Mouse (Mus musculus) megakaryocyte progenitor cell, adult 5-6 weeks (primary cell): ENCODE results near the gene Krt12. TPM values are rescaled to one million over a fixed set of nuclear protein-coding genes. Genes with fewer than 3 reads are reported as not detected.
A peak's percentile ranks its signal among the peaks of the same experiment; 100 is the strongest.

ENCODE experiments used
- ATAC-seq: replicated peaks from 2 replicates; pipeline ENCODE4 v1.8.0; 2016; ENCODE audit warnings: mild to moderate bottlenecking, moderate TSS enrichment, inconsistent platforms; ENCODE audit not compliant: poor library complexity
- total RNA-seq, 2 experiments: library from RNA; stranded (forward) in 1 of 2; stranded (reverse) in 1 of 2; fragments of 157-497, 149-512 nt in 1 of 2; fragments of 200-1000 nt in 1 of 2; gene quantifications; 2 replicates each; pipeline versions ENCODE4 v1.2.3 to v1.2.4; 2015 to 2017

The Krt12 gene
- total RNA-seq (2015): not detected in 2 replicates
- not detected in 2 replicates for total RNA-seq (2017)

DNA sequence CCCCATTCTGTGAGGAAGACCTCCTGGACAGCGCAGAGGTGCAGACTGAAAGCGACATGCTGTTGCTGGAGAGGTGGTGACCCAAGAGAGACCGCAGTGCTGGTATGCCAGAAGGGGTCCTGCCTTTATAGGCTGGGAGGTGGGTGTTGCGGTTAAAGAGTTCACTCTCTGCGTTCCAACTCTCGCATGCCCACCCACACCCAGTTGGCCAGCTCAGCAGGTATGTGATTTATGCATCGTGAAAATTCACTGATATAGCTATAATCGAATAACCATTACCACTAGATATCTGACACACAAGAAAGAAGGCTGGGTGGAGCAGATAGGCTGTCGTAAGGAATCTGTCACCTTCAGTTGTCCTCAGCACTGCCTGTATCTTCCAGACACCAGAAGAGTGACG is at the start of gene Krt12:
Gene Krt12, minus strand, starts transcription at position 101 of the 400 bp plus-strand sequence.
- ATAC-seq: no peak

DNA sequence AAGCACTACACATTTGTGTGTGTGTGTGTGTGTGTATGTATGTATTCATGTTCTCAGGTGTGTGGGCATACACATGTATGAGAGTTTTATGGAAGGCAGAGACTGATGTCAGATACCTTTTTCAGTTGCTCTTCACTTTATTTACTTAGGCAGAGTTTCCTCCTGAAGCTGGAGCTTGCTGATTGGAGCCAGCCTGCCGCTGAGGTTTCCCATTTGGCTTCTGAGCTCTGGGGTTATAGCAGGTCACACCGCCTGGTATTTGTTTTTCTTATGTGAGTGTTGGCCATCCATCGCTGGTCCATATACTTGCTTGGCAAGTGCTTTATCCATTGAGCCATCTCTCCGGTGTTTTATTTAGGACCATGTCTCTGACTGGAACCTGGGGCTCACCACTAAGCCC is 47.2 kb upstream of the Krt12 start:
- ATAC-seq: no peak

DNA sequence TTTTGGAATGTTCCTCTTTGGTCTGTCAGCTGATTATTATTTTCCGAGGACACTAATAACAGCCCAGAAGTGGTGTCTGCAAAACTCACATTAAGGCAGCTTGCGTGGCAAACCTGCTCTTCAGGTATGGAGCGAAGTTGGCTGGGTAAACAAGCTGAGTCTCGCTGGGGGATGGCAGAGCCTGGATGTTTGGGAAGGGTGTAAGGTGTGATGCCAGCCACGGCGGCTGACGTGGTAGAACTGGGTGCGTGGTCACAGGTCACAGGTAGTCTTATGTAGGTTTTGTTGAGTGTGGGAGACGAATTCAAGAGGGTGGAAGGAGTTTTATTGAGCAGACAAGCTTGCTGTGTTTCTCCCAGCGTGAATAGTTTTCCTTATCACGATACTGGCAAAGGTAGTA is 46.5 kb upstream of the Krt12 start:
- no peak for ATAC-seq

- ATAC-seq: no peak
These were observed 44.3 kb upstream of the Krt12 start for GRCm38 (mm10) chr11:99466316-99466715.

DNA sequence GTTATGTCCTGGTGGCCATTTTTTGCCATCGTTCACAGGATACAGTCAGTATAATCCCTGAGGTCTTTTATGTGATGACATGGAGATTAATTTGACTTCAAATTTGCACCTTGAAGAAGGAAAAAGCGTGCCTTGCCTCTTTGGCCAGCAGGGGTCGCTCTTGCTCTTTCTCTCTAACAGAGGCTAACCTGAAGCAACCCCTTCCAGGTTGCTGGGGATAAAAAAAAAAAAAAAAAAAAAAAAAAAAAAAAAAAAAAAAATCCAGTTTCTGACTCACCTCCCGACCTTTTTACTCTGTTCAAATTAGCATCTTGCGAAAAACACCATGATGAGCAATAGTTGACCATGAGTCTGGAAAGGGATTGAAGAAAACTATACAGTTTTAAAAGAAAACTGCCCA is 42.8 kb upstream of the Krt12 start:
- ATAC-seq: peak; percentile 88

DNA sequence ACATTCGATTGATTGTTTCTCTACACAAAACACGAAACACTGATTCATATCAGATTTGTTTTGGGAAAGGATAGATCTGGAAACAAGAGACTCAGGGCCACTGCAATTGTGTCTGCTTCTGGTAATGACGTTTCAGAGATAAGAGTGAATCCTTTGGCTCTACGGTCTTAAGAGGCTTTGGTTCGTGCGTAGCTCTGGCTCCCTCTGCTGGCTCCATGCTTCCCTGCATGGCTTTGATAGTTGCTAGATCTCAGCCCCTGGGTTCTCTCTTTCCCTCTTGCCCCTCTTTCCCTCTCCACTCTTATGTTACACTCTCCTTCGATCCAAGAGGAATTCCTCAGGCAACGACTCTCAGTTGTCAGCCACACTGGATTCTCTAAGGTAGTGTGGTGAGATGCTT is 41.1 kb upstream of the Krt12 start:
- ATAC-seq: peak; percentile 89

- ATAC-seq: no peak
These were observed 39.7 kb upstream of the Krt12 start for GRCm38 (mm10) chr11:99461736-99462135.

GRCm38 (mm10) chr11:99458887-99459286 is 36.8 kb upstream of the Krt12 start:
- no peak for ATAC-seq

- ATAC-seq: no peak
These were observed 32.7 kb upstream of the Krt12 start for GRCm38 (mm10) chr11:99454759-99455158.

DNA sequence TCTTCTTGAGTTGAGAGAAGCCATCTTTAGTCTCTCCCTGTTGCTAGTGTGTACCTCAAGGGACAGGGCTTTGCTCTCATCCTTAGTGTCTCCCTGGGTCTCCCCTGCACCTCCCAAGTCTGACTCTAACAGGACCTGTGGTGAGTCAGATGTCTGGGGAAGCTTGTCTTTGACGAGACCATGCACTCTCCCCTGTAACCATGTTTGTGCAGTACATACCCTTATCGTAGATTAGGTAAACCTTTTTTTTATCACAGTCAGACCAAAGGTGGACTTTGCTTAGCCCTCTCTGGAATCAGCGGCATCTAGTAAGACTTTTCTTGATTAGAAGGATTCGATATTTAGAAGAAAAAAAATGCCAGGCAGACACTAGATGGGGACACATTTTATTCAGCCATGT is 32.0 kb upstream of the Krt12 start:
- ATAC-seq: no peak

DNA sequence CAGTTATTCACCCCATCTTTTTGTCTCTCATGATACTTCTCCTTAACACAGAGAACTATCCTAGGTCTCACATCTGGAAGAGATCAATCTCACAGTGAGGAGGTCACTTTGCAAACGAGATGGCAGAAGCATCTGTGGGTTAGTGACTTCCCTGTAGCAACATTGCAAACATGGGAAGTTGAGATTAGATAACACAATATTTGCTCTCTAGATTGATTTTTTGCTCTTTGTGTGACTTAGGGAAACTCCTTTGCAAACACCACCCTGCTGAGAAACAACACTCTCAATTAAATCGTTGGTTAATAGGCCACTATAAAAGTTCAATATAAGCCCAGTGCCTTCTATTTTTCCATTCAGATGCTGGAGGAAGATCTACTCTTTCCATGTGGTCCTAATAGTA is 26.7 kb upstream of the Krt12 start:
- ATAC-seq: no peak

- no peak for ATAC-seq
These were observed 19.2 kb upstream of the Krt12 start for GRCm38 (mm10) chr11:99441220-99441619.

DNA sequence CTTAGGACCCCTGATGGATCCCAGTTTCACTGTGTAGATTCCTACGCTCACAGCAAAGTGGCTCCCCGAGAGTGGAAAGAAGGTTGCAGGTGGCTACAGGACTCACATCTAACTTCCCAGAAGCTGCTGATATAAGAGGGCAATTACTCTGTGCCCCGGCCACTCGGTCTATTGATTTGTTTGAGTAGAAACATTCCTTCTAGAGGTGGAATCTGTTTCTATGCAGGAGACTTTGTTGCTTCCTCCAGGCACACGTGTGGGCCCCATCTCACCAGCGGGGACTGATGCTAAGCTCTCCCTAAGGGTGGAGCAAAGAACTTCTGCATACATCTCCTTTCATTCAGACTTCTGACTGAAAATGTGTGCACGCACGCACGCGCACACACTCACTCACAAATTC is 17.4 kb upstream of the Krt12 start:
- no peak for ATAC-seq

DNA sequence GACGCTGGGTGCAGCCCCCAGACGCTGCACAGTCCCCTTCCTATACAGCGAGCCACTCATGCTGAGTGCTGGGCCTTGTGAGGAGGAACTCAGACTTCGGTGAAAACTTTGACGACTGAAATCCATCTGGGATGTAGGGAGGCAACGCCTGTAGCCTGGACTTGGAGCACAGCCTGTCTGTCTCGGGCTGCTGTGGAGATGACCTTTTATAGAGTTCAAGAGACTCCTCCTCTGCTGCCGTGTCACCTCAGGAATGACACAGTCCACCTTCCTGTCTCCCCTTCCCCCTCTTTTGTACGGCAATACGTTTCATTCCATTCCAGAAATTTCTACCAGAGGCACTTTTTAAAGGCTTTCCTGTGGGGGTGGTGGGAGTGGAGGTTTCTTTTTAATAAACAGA is 15.9 kb upstream of the Krt12 start, which contains the start of gene Krt20:
Gene Krt20, minus strand, starts transcription at position 179 of the 400 bp plus-strand sequence.
- no peak for ATAC-seq

GRCm38 (mm10) chr11:99436625-99437024 is 14.6 kb upstream of the Krt12 start:
- ATAC-seq: no peak

DNA sequence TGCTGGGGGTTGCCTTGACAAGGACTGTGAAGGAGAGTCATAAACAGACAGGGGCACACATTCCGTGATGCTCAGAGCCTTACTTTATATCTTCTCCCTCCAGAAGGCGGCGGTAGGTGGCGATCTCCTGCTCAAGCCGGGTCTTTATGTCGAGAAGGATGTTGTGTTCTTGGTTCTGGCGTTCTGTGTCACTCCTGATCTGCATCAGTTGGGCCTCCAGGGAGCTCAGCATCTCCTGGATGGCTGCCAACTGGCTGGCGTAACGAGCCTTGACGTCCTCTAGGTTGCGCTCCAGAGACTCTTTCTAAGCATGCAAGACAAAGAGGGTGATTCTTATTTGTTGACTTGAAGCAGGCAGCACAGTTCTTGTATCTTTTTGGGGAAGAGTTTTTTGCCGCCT is 8.6 kb upstream of the Krt12 start:
- no peak for ATAC-seq

- no peak for ATAC-seq
These were observed 1.5 kb downstream of the Krt12 start for GRCm38 (mm10) chr11:99420586-99420985.

DNA sequence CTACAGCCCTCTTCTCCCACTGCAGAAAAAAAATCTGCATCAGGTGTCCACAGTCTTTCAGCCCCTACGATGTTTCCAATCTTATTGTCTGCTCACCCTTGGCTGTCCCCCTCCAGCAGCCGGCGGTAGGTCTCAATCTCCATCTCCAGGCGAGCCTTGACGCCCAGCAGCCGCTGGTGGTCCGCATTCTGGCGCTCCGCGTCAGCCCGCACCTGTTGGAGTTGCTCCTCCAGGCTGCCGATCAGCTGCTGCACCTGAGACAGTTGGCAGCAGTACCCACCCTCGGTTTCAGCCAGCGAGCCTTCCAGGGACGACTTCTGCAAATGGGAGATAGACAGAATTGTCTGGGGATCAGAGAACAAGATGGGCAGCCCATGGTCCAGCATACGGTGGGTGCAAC is 4.2 kb downstream of the Krt12 start:
- no peak for ATAC-seq

- ATAC-seq: no peak
These were observed 5.2 kb downstream of the Krt12 start for GRCm38 (mm10) chr11:99416902-99417301.

- ATAC-seq: no peak
These were observed 7.5 kb downstream of the Krt12 start for GRCm38 (mm10) chr11:99414463-99415147.

DNA sequence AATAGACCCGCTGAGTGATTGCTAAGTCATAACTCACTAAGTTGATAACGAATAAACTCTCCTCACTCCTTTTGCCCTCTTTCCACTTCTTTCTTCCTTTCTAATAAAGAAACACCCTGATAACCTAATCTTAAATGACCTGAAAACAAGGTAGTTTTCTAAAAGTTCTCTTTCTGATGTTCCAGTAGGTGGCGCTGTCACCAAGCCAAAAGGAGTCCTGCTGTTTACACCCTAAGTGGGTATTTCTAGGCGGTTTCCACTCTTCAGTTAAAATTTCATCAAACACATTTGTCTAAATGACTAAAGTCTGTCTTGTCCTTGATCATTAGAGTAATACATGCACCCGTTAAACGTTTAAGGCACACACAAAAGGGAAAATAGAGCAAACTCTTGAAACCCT is 8.8 kb downstream of the Krt12 start:
- 0 out of 2 replicates have a peak, but pooled peaks have one; percentile 29 for ATAC-seq

DNA sequence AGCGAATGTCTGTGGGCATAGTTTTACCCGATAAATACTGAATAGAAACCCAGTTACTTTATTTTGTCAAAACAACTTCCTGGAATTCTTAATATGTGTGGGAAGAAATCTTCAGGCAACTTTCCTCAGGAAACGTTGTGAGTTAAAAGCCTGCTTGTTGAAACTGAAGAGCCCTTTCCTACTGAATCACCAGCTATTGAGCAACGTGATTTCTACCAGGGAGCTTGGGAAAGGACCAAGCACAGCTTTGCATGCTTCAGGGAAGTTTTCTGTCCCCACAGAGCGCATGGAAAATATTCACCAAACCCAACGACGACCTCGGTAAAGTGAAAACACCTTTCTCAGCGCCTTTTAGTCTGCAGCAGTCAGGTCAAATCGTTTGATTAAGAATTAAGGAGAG is 15.9 kb downstream of the Krt12 start:
- no peak for ATAC-seq

DNA sequence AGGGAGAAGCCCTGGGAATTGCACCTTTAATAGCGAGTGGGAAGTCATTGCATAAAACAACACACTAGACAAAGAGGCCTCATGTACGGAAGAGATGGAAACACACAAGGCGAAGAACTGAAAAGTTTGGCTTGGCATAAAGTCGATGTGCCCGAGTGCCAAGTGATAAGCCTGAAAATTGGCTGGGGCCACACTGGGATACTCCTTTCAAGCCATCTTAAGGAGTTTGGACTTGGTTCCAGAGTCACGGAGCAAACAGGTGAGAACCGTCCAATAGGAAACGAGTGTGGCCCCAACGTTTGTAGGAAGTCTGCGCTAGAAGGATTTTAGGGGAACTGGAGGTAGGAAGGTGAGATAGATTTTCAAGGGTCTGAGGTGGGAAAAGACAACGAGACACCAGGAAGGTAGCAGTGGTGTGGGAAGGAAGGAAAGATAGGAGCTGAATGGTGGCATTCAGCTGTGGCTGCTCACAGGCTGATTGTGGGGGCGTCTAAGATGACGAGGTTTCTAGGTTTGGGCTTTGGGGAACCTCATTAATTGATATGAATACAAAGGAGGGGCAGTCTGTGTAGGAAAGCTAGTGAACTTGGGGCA is 22.0 kb downstream of the Krt12 start:
- no peak for ATAC-seq
